ENCODE assay signal across 14 mouse cellular contexts in genomic region chr4:117918261-117918660, GRCm38 (mm10). TPM values are rescaled to one million over a fixed set of nuclear protein-coding genes. Genes with fewer than 3 reads are reported as not detected.
DNase-seq lines count a peak whose midpoint lies in the region; ATAC-seq and TF ChIP-seq lines count a peak whose summit lies in the region.
"Had no signal": no experiment of that assay in that cellular context is flagged by ENCODE, and none has a peak within 500 bp of the region (broad histone marks: within the 10 kb centered on the region; RNA-seq: fewer than 3 reads in every experiment).

No protein-coding gene starts in this region.

- no peaks in the 10 kb centered on the region for H3K9me3 ChIP-seq in lung, embryonic 15.5 days
- H3K9me3 ChIP-seq in lung, postnatal 0 days (ENCODE audit: low read length) = no peaks in the 10 kb centered on the region
- H3K9me3 ChIP-seq in stomach, embryonic 16.5 days (replicated peaks; ENCODE audit: control insufficient read depth, low read length) = no peaks in the 10 kb centered on the region
- H3K9me3 ChIP-seq: midbrain, embryonic 15.5 days had no signal

- peaks cover 29% of the 10 kb centered on the region for H3K4me1 ChIP-seq in lung, embryonic 15.5 days
- peaks cover 16% of the 10 kb centered on the region; the same call in 1 of the 2 replicates for H3K4me1 ChIP-seq in lung, postnatal 0 days (ENCODE audit: insufficient read depth, low read depth, low read length)
- peaks cover 17% of the 10 kb centered on the region for H3K4me1 ChIP-seq in stomach, embryonic 16.5 days (ENCODE audit: control insufficient read depth, insufficient read depth, low read length)

- no peak for TF ChIP-seq EP300 in lung, postnatal 0 days (IDR thresholded peaks at IDR 0.05)

- TF ChIP-seq CTCF in lung, postnatal 0 days (IDR thresholded peaks at IDR 0.05) = no peak

- no peak overlapping the region for H3K4me3 ChIP-seq in lung, embryonic 15.5 days
- no peak overlapping the region for H3K4me3 ChIP-seq in lung, postnatal 0 days (ENCODE audit: low read depth, low read length)
- H3K4me3 ChIP-seq in stomach, embryonic 16.5 days (replicated peaks; ENCODE audit: low read length) = no peak overlapping the region
- H3K4me3 ChIP-seq: midbrain, embryonic 15.5 days had no signal

- peaks cover 9% of the 10 kb centered on the region; the same call in 1 of the 2 replicates for H3K27me3 ChIP-seq in lung, embryonic 15.5 days
- H3K27me3 ChIP-seq in lung, postnatal 0 days (replicated peaks; ENCODE audit: insufficient read depth, low read length) = no peaks in the 10 kb centered on the region
- H3K27me3 ChIP-seq in stomach, embryonic 16.5 days (ENCODE audit: control insufficient read depth, insufficient read depth, low read length) = no peaks in the 10 kb centered on the region
- H3K27me3 ChIP-seq: CH12.LX; midbrain, embryonic 15.5 days had no signal

- DNase-seq in cerebellum, adult 9-10 months = peak; percentile 19
- DNase-seq in cerebellum, postnatal 10 days = no peak
- peak; percentile 48 to 55 for DNase-seq in heart, postnatal 10 days
- DNase-seq in heart, adult 18-20 months = no peak
- DNase-seq in lung, postnatal 0 days (ENCODE audit: low spot score) = no peak
- no peak for DNase-seq in right cerebral cortex, postnatal 25 days
- DNase-seq: cerebellum, adult 8-10 months; thymus, postnatal 36 days had no signal

- intact Hi-C loops in heart, postnatal 10 days (cut with DNase I) = loop anchor here (2.0 kb wide), 1 partner anchor 83 kb away; the partner anchor contains the start of gene Slc6a9

- WGBS in lung, embryonic 15.5 days = 49% methylated on average over 3 of the region's 3 CpGs
- WGBS in lung, postnatal 0 days = 46% methylated on average over 3 of the region's 3 CpGs
- 33% methylated on average over 3 of the region's 3 CpGs for WGBS in stomach, embryonic 16.5 days

- peak overlapping the region; percentile 49; the same call in 1 of the 2 replicates for H3K27ac ChIP-seq in lung, embryonic 15.5 days
- H3K27ac ChIP-seq in lung, postnatal 0 days (ENCODE audit: low read length) = no peak overlapping the region
- peak overlapping the region; percentile 66 for H3K27ac ChIP-seq in stomach, embryonic 16.5 days (ENCODE audit: low read length)
- H3K27ac ChIP-seq: midbrain, embryonic 15.5 days had no signal

- no peak for ATAC-seq in lung, embryonic 15.5 days (ENCODE audit: borderline replicate concordance, extremely low read depth, low FRiP score, low TSS enrichment)
- no peak for ATAC-seq in lung, postnatal 0 days
- ATAC-seq in stomach, embryonic 16.5 days (ENCODE audit: insufficient read depth, low FRiP score) = no peak
- ATAC-seq: hindbrain, embryonic 16.5 days; midbrain, embryonic 15.5 days had no signal

- no peaks in the 10 kb centered on the region for H3K36me3 ChIP-seq in lung, embryonic 15.5 days
- H3K36me3 ChIP-seq in lung, postnatal 0 days (ENCODE audit: insufficient read depth, low read length) = no peaks in the 10 kb centered on the region
- no peaks in the 10 kb centered on the region for H3K36me3 ChIP-seq in stomach, embryonic 16.5 days (ENCODE audit: control insufficient read depth, insufficient read depth, low read length)
- H3K36me3 ChIP-seq: midbrain, embryonic 15.5 days had no signal

- no peak overlapping the region for H3K9ac ChIP-seq in lung, embryonic 15.5 days
- no peak overlapping the region for H3K9ac ChIP-seq in lung, postnatal 0 days (replicated peaks; ENCODE audit: low read depth)
- no peak overlapping the region for H3K9ac ChIP-seq in stomach, embryonic 16.5 days (ENCODE audit: low read length)
- H3K9ac ChIP-seq: midbrain, embryonic 15.5 days had no signal

- no peak overlapping the region for H3K4me2 ChIP-seq in lung, embryonic 15.5 days
- no peak overlapping the region for H3K4me2 ChIP-seq in lung, postnatal 0 days (replicated peaks; ENCODE audit: low read depth, low read length)
- H3K4me2 ChIP-seq in stomach, embryonic 16.5 days (ENCODE audit: low read depth, low read length) = no peak overlapping the region
- H3K4me2 ChIP-seq: midbrain, embryonic 15.5 days had no signal

RNA-seq across cellular contexts. Expression of gene Ipo13, which starts 3.5 kb away (rescaled TPM):
- 10 to 100 TPM; 50.9 to 61.5 TPM for total RNA-seq in heart, postnatal 10 days (2021)
- 10 to 100 TPM; 68.3 to 72.5 TPM for total RNA-seq in heart, adult 18-20 months (2021)
- 37.9 and 41.2 TPM in 2 replicates for polyA plus RNA-seq in lung, embryonic 15.5 days (2015; fragmentation: Nextera tagmentation; extraction: Ambion mirVana)
- 32.1 and 35.6 TPM in 2 replicates for polyA plus RNA-seq in lung, postnatal 0 days (2015; fragmentation: Nextera tagmentation; extraction: Ambion mirVana)
- 42.4 and 43.8 TPM in 2 replicates for polyA plus RNA-seq in stomach, embryonic 16.5 days (2015; fragmentation: Nextera tagmentation; extraction: Ambion mirVana)

RNA-seq across cellular contexts. Expression of gene Artn, which starts 11.3 kb away (rescaled TPM):
- under 1 TPM; 0.22 to 0.43 TPM for total RNA-seq in heart, postnatal 10 days (2021)
- total RNA-seq in heart, adult 18-20 months (2021) = under 1 TPM in 1 of 2 experiments, not detected in 1; 0.33 TPM
- polyA plus RNA-seq in lung, embryonic 15.5 days (2015; fragmentation: Nextera tagmentation; extraction: Ambion mirVana) = 3.1 and 3.2 TPM in 2 replicates
- 3.2 and 3.5 TPM in 2 replicates for polyA plus RNA-seq in lung, postnatal 0 days (2015; fragmentation: Nextera tagmentation; extraction: Ambion mirVana)
- polyA plus RNA-seq in stomach, embryonic 16.5 days (2015; fragmentation: Nextera tagmentation; extraction: Ambion mirVana) = 5.3 and 7.8 TPM in 2 replicates
- total RNA-seq: CH12.LX; liver, adult 2 months had no signal

RNA-seq across cellular contexts. Expression of gene Dph2, which starts 26.4 kb away (rescaled TPM):
- 1 to 10 TPM; 2.8 to 4.8 TPM for total RNA-seq in heart, postnatal 10 days (2021)
- 1 to 10 TPM; 3.8 TPM for total RNA-seq in heart, adult 18-20 months (2021)
- 18.2 and 19.3 TPM in 2 replicates for polyA plus RNA-seq in lung, embryonic 15.5 days (2015; fragmentation: Nextera tagmentation; extraction: Ambion mirVana)
- polyA plus RNA-seq in lung, postnatal 0 days (2015; fragmentation: Nextera tagmentation; extraction: Ambion mirVana) = 7.8 and 8.6 TPM in 2 replicates
- 16.5 and 19.4 TPM in 2 replicates for polyA plus RNA-seq in stomach, embryonic 16.5 days (2015; fragmentation: Nextera tagmentation; extraction: Ambion mirVana)

RNA-seq across cellular contexts. Expression of gene Atp6v0b, which starts 31.1 kb away (rescaled TPM):
- 100 to 1,000 TPM; 133 to 134 TPM for total RNA-seq in heart, postnatal 10 days (2021)
- total RNA-seq in heart, adult 18-20 months (2021) = 100 to 1,000 TPM in 1 of 2 experiments, 10 to 100 TPM in 1; 96.3 to 121 TPM
- polyA plus RNA-seq in lung, embryonic 15.5 days (2015; fragmentation: Nextera tagmentation; extraction: Ambion mirVana) = 177 and 185 TPM in 2 replicates
- polyA plus RNA-seq in lung, postnatal 0 days (2015; fragmentation: Nextera tagmentation; extraction: Ambion mirVana) = 346 TPM in 2 replicates
- polyA plus RNA-seq in stomach, embryonic 16.5 days (2015; fragmentation: Nextera tagmentation; extraction: Ambion mirVana) = 224 and 241 TPM in 2 replicates

RNA-seq across cellular contexts. Expression of gene B4galt2, which starts 35.0 kb away (rescaled TPM):
- 10 to 100 TPM; 13.7 to 15.6 TPM for total RNA-seq in heart, postnatal 10 days (2021)
- total RNA-seq in heart, adult 18-20 months (2021) = 1 to 10 TPM; 4.0 to 4.4 TPM
- polyA plus RNA-seq in lung, embryonic 15.5 days (2015; fragmentation: Nextera tagmentation; extraction: Ambion mirVana) = 16.4 and 16.5 TPM in 2 replicates
- polyA plus RNA-seq in lung, postnatal 0 days (2015; fragmentation: Nextera tagmentation; extraction: Ambion mirVana) = 7.2 and 7.7 TPM in 2 replicates
- polyA plus RNA-seq in stomach, embryonic 16.5 days (2015; fragmentation: Nextera tagmentation; extraction: Ambion mirVana) = 11.4 and 14.6 TPM in 2 replicates

Comparison
In these comparisons a context has a peak if more than half of its experiments do, and no peak if none do; other contexts are left out.
1. DNase-seq: peak in cerebellum, adult 9-10 months (single experiment) and heart, postnatal 10 days (2 of 2); none in cerebellum, postnatal 10 days (0 of 2), heart, adult 18-20 months (0 of 2), lung, postnatal 0 days (single experiment) and right cerebral cortex, postnatal 25 days (single experiment).